Mouse (Mus musculus): ENCODE data around the gene Lrr1. TPM values are rescaled to one million over a fixed set of nuclear protein-coding genes. Genes with fewer than 3 reads are reported as not detected.
A peak's percentile ranks its signal among the peaks of the same experiment; 100 is the strongest.

Lrr1 gene
- polyA plus RNA-seq, 1 experiment from 2014 or later: 17.6 TPM

DNA sequence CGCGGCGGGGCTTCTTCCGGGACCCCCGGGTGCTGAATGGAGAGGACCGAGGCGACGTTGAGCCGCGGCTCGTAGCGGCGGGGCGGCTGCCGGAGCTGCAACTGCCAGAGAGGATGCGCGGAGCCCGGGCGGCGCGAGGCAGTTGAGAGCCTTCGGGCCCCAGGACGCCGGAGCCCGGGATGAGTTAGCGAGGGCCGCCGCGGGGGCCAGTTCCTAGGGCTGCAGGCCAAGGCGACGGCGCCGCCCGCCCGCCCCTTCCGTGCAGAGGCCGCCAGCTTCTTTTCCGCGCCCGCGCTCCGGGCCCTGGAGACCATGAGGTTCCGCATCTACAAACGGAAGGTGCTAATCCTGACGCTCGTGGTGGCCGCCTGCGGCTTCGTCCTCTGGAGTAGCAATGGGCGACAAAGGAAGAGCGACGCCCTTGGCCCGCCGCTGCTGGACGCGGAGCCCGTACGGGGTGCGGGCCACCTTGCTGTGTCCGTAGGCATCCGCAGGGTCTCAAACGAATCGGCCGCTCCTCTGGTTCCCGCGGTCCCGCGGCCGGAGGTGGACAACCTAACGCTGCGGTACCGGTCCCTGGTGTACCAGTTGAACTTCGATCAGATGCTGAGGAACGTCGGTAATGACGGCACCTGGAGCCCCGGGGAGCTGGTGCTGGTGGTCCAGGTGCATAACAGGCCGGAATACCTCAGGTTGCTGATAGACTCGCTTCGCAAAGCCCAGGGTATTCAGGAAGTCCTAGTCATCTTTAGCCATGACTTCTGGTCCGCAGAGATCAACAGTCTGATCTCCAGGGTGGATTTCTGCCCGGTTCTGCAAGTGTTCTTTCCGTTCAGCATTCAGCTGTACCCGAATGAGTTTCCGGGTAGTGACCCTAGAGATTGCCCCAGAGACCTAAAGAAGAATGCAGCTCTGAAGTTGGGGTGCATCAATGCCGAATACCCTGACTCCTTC lies 16.0 kb downstream of the Lrr1 start:
- H3K36me3 ChIP-seq (replicated peaks): peaks cover 44% of the 10 kb centered on the region
- no peaks in the 10 kb centered on the region for H3K9me3 ChIP-seq (replicated peaks)
- peak overlapping the region; percentile 87 for H3K9ac ChIP-seq
- peaks cover 37% of the 10 kb centered on the region for H3K4me1 ChIP-seq (replicated peaks)
- peak; percentile 51 for ATAC-seq (ENCODE audit: insufficient read depth)
- H3K4me2 ChIP-seq: peak overlapping the region; percentile 97
- H3K27ac ChIP-seq (replicated peaks): peak overlapping the region; percentile 93
- no peaks in the 10 kb centered on the region for H3K27me3 ChIP-seq
- WGBS (ENCODE audit: insufficient replicate concordance): under 1% methylated on average over 86 of the region's 86 CpGs
- peak overlapping the region; percentile 90 for H3K4me3 ChIP-seq (replicated peaks)

DNA sequence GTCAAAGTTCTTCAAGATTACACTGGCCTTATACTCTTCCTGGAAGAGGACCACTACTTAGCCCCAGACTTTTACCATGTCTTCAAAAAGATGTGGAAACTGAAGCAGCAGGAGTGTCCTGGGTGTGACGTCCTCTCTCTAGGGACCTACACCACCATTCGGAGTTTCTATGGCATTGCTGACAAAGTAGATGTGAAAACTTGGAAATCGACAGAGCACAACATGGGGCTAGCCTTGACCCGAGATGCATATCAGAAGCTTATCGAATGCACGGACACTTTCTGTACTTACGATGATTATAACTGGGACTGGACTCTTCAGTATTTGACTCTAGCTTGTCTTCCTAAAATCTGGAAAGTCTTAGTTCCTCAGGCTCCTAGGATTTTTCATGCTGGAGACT lies 16.8 kb downstream of the Lrr1 start:
- peak overlapping the region; percentile 87 for H3K9ac ChIP-seq
- ATAC-seq (ENCODE audit: insufficient read depth): no peak
- H3K27me3 ChIP-seq: no peaks in the 10 kb centered on the region
- H3K4me1 ChIP-seq (replicated peaks): peaks cover 37% of the 10 kb centered on the region
- no peaks in the 10 kb centered on the region for H3K9me3 ChIP-seq (replicated peaks)
- H3K4me2 ChIP-seq: peak overlapping the region; percentile 97
- peaks cover 49% of the 10 kb centered on the region for H3K36me3 ChIP-seq (replicated peaks)
- peak overlapping the region; percentile 90 for H3K4me3 ChIP-seq (replicated peaks)
- peak overlapping the region; percentile 93 for H3K27ac ChIP-seq (replicated peaks)
- 35% methylated on average over 7 of the region's 7 CpGs for WGBS (ENCODE audit: insufficient replicate concordance)

DNA sequence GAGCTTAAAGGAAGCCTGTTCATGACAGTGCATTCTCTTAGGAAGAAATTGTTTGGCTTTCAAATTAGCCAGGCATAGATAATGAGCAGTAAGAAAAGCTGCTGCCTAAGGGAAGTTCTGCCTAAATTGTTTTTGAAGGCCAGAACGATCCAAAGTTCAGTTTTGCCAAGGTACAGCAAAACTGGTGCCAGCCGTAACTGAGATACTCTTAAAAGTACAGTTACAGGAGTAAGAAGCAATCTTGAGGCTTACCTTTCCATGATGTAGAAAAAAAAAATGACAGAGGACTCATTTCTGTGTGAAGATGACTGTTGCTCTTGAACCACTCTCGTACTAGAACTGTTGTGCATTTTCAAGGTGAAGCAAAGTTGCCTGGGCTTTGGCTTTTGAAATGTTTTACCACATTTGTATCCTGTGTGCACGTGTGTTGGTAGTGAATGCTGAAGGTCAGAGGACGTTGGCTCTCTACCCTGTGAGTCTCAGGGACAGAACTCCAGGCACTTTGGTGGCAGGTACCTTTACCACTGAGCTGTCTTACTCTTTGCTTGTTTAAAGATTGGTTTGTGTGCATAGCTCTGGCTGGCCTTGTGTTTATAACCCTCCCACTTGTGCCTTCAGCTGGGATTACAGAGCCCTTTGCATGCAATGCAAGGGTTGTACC lies 18.3 kb downstream of the Lrr1 start:
- peak overlapping the region; percentile 57 for H3K27ac ChIP-seq (replicated peaks)
- WGBS (ENCODE audit: insufficient replicate concordance): 57% methylated on average over 5 of the region's 5 CpGs
- H3K4me2 ChIP-seq: peak overlapping the region; percentile 39
- no peak for ATAC-seq (ENCODE audit: insufficient read depth)
- H3K9me3 ChIP-seq (replicated peaks): no peaks in the 10 kb centered on the region
- peak overlapping the region; percentile 18 for H3K4me3 ChIP-seq (replicated peaks)
- peaks cover 53% of the 10 kb centered on the region for H3K36me3 ChIP-seq (replicated peaks)
- no peak overlapping the region for H3K9ac ChIP-seq
- peaks cover 34% of the 10 kb centered on the region for H3K4me1 ChIP-seq (replicated peaks)
- no peaks in the 10 kb centered on the region for H3K27me3 ChIP-seq

DNA sequence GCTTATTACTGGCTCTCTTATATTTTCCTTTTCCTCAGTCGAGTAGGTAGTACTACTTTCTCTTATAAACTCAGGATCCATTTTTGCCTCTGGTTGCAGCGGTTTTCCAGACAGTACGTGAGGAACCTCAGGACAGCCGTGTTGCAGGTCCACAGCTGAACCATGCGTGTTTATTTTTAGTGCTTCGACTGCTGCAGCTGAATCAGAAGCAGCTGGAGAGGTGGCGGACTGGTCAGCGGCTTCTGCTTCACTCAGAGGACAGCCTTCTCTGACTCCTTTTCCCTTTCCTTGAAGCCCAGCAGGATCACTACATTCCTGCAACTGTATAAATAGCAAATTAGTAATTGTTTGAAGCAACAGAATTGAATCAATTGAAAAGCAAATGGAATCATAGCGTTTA lies 21.5 kb downstream of the Lrr1 start:
- no peak for ATAC-seq (ENCODE audit: insufficient read depth)
- no peak overlapping the region for H3K4me3 ChIP-seq (replicated peaks)
- H3K9ac ChIP-seq: no peak overlapping the region
- 85% methylated on average over 9 of the region's 9 CpGs for WGBS (ENCODE audit: insufficient replicate concordance)
- H3K27me3 ChIP-seq: no peaks in the 10 kb centered on the region
- H3K27ac ChIP-seq (replicated peaks): no peak overlapping the region
- H3K9me3 ChIP-seq (replicated peaks): no peaks in the 10 kb centered on the region
- H3K4me2 ChIP-seq: no peak overlapping the region
- H3K36me3 ChIP-seq (replicated peaks): peaks cover 60% of the 10 kb centered on the region
- peaks cover 37% of the 10 kb centered on the region for H3K4me1 ChIP-seq (replicated peaks)

DNA sequence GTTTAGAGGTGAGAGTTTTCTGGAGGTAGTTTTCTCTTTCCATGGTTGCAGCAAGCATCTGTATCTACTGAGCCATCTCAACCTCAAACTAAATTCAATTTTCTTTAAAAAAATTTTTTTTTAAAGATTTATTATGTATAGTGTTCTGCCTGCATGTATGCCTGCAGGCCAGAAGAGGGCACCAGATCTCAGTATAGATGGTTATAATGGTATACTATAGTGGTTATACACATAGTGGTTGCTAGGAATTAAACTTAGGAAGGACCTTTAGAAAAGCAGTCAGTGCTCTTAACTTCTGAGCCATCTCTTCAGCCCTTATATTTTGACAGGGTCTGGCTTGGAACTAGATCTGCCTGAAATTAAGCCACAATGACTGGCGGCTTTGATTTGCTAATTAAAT lies 21.9 kb downstream of the Lrr1 start:
- no peak for ATAC-seq (ENCODE audit: insufficient read depth)
- Histone ChIP-seq H3K4me3 (replicated peaks) (no peak overlapping the region), H3K27me3 (no peaks in the 10 kb centered on the region), H3K9ac (no peak overlapping the region), H3K4me1 (replicated peaks) (peaks cover 33% of the 10 kb centered on the region), H3K27ac (replicated peaks) (no peak overlapping the region), H3K36me3 (replicated peaks) (peaks cover 58% of the 10 kb centered on the region), H3K4me2 (no peak overlapping the region), H3K9me3 (replicated peaks) (no peaks in the 10 kb centered on the region)
- 84% methylated on average over 1 of the region's 1 CpGs for WGBS (ENCODE audit: insufficient replicate concordance)

DNA sequence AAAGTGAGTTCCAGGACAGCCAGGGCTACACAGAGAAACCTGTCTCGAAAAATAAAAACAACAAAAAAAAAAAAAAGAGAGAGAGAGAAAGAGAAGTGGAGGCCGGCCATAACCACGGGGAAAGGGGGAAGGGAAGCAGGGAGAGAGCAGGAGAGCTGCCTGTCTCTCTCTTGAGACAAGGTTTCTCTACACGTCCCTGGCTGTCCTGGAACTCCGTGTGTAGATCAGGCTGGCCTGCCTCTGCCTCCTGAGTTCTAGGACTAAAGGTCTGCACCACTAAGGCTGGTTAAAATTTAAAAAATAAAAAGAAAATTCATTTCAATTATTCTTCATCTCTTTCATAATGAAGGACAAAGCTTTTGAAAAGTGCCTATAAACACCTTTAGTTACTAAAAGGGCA lies 22.8 kb downstream of the Lrr1 start:
- no peak overlapping the region for H3K4me2 ChIP-seq
- H3K27me3 ChIP-seq: no peaks in the 10 kb centered on the region
- H3K4me3 ChIP-seq (replicated peaks): no peak overlapping the region
- peaks cover 55% of the 10 kb centered on the region for H3K36me3 ChIP-seq (replicated peaks)
- no peak for ATAC-seq (ENCODE audit: insufficient read depth)
- peaks cover 29% of the 10 kb centered on the region for H3K4me1 ChIP-seq (replicated peaks)
- H3K27ac ChIP-seq (replicated peaks): no peak overlapping the region
- 67% methylated on average over 5 of the region's 5 CpGs for WGBS (ENCODE audit: insufficient replicate concordance)
- H3K9ac ChIP-seq: no peak overlapping the region
- no peaks in the 10 kb centered on the region for H3K9me3 ChIP-seq (replicated peaks)

DNA sequence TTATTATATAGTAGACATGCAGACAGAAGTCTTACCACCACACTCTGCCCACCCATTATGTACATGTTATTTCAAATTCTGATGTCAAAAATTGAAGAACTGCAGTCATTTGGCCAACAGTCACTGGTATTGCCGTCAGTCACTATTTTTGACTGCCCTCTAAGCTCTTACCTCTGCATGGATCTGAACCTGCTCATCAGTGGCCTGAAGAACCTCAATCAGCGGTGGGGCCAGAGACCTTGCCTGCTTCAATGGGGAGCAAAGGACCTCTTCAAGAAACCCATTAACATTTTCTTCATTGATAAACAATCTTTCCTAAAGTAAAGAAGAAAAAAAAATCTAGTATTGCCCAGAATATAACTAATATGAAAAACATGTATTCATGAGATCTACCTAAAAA lies 24.0 kb downstream of the Lrr1 start:
- 83% methylated on average over 2 of the region's 2 CpGs for whole genome bisulfite sequencing (ENCODE audit: insufficient replicate concordance)
- Histone ChIP-seq H3K4me2 (no peak overlapping the region), H3K27me3 (no peaks in the 10 kb centered on the region), H3K4me3 (replicated peaks) (no peak overlapping the region), H3K9me3 (replicated peaks) (no peaks in the 10 kb centered on the region), H3K27ac (replicated peaks) (no peak overlapping the region), H3K4me1 (replicated peaks) (peaks cover 20% of the 10 kb centered on the region), H3K36me3 (replicated peaks) (peaks cover 48% of the 10 kb centered on the region), H3K9ac (no peak overlapping the region)
- ATAC-seq (ENCODE audit: insufficient read depth): no peak

DNA sequence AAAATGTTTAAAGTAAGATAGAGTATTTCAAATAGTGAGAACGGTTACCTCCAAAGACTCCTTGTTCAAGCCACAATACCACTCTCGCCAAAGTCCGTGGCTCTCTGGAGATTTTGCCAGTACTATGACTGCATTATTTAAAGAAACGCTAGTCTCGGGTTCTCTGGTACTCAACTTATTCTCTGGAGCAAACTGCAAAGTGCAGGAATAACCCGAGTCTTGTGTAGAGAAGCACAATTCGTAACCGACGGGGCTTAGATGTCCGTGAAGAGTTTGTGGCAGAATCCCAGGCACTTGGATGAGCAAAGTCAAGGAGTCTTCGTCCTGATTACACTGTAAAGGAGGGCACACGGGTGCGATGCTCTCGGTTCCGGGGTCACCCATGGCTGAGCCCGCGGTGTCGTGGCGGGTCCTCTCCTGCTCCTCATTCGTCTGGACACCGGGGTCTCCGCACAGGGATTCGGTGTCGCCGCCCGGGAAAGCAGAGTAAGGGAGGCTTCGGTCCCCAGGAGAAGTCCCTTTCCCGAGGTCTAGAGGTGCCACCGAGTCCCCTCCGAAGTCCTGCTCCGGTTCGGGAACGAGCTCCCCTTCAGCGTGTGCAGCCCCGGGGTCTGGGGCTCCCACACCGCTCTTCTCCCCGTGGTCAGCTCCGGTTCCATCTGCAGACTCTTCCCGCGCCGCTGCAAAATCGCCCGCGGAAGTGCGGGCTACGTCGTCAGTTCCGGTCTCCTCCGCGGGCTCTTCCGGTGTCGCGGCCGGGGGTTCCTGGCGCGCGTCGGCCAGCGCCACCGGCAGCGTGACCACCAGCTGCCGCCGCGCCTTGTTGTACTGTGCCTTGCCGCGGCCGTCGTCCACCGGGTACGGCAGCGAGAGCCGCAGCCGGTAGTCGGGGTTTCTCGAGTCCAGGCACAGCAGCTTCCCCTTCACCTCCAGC lies 28.1 kb downstream of the Lrr1 start, which contains the start of gene Gm49383:
TSS of gene Gm49383 (minus strand) at position 661 of the 934 bp plus-strand sequence.
- peak within 1 kb of the TSS; percentile 99 for H3K4me3 ChIP-seq (replicated peaks)
- H3K4me1 ChIP-seq (replicated peaks): peaks cover 37% of the 10 kb centered on the region
- peak within 1 kb of the TSS; percentile 83 for H3K27ac ChIP-seq (replicated peaks)
- H3K4me2 ChIP-seq: peak within 1 kb of the TSS; percentile 99
- ATAC-seq (ENCODE audit: insufficient read depth): peak; percentile 72
- peak within 1 kb of the TSS; percentile 96 for H3K9ac ChIP-seq
- no peaks in the 10 kb centered on the region for H3K27me3 ChIP-seq
- no peaks in the 10 kb centered on the region for H3K9me3 ChIP-seq (replicated peaks)
- under 1% methylated on average over 75 of the region's 75 CpGs for WGBS (ENCODE audit: insufficient replicate concordance)
- H3K36me3 ChIP-seq (replicated peaks): peaks cover 36% of the 10 kb centered on the region

DNA sequence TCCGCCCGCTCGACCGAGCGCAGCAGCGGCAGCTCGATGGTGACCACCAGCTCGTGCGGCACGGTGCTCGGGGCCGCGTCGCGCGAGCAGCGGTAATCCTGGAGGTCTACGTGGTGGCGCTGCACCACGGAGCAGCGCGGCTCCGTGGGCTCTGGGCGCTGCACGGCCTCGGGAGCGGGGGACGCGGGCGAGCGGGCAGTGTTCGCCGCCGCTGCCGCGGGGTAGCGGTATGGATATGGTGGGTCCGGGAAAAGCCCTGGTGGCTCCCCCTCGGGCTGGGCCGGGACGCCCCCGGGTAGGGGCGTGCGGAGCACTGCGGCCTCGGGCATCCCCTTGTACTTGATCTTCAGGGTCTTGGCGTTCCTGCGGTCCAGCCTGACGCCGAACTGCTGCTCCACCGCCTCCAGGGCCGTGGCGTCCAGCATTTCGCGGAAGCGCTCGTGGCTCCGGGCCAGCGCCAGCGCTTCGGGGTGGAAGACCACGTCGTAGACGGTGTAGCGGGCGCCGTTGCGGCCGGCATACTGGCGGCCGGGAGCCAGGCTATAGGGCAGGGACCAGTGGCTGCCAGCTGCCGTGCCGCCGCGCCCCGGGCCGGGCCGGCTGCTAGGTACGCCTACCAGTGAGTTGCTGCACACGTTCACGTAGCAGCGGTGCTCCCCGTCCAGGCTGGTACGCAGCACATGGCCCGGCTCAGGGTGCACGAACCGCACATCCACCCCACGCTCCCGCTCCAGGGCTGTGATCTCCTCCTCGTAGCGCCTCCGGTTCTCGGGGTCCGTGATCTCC lies 29.0 kb downstream of the Lrr1 start:
- Histone ChIP-seq H3K4me2 (peak overlapping the region; percentile 99), H3K4me3 (replicated peaks) (peak overlapping the region; percentile 99), H3K9ac (peak overlapping the region; percentile 96), H3K9me3 (replicated peaks) (no peaks in the 10 kb centered on the region), H3K27ac (replicated peaks) (peak overlapping the region; percentile 83), H3K36me3 (replicated peaks) (peaks cover 36% of the 10 kb centered on the region), H3K4me1 (replicated peaks) (peaks cover 36% of the 10 kb centered on the region), H3K27me3 (no peaks in the 10 kb centered on the region)
- peak; percentile 81 for ATAC-seq (ENCODE audit: insufficient read depth)
- WGBS (ENCODE audit: insufficient replicate concordance): under 1% methylated on average over 94 of the region's 94 CpGs

DNA sequence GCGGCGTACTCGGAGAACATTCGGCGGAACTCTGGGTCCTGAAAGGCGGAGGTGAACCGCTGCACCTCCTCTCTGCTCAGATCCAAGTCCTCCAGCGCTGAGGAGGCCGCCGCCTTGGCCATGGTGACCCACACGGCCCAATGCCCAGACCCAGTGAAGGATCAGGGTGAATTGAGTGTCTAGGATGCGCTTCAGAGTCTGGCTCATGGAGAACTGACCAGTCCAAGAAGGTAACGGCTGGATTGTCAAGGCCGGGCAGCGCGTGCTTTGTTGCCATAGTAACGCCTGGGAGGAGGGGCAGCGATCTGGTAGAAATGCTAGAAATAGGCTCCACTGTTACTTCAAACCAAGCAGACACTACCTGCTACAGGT lies 29.5 kb downstream of the Lrr1 start, which contains the start of gene Dnaaf2:
TSS of gene Dnaaf2 (minus strand) at position 266 of the 372 bp plus-strand sequence.
- H3K27me3 ChIP-seq: no peaks in the 10 kb centered on the region
- H3K9ac ChIP-seq: peak within 1 kb of the TSS; percentile 96
- H3K9me3 ChIP-seq (replicated peaks): no peaks in the 10 kb centered on the region
- peak within 1 kb of the TSS; percentile 99 for H3K4me3 ChIP-seq (replicated peaks)
- peak within 1 kb of the TSS; percentile 99 for H3K4me2 ChIP-seq
- peaks cover 33% of the 10 kb centered on the region for H3K4me1 ChIP-seq (replicated peaks)
- peak; percentile 27 for ATAC-seq (ENCODE audit: insufficient read depth)
- H3K36me3 ChIP-seq (replicated peaks): peaks cover 37% of the 10 kb centered on the region
- under 1% methylated on average over 18 of the region's 18 CpGs for WGBS (ENCODE audit: insufficient replicate concordance)
- H3K27ac ChIP-seq (replicated peaks): peak within 1 kb of the TSS; percentile 83

Data from liver, embryonic 15.5 days (tissue).